In the genomic region with DNA sequence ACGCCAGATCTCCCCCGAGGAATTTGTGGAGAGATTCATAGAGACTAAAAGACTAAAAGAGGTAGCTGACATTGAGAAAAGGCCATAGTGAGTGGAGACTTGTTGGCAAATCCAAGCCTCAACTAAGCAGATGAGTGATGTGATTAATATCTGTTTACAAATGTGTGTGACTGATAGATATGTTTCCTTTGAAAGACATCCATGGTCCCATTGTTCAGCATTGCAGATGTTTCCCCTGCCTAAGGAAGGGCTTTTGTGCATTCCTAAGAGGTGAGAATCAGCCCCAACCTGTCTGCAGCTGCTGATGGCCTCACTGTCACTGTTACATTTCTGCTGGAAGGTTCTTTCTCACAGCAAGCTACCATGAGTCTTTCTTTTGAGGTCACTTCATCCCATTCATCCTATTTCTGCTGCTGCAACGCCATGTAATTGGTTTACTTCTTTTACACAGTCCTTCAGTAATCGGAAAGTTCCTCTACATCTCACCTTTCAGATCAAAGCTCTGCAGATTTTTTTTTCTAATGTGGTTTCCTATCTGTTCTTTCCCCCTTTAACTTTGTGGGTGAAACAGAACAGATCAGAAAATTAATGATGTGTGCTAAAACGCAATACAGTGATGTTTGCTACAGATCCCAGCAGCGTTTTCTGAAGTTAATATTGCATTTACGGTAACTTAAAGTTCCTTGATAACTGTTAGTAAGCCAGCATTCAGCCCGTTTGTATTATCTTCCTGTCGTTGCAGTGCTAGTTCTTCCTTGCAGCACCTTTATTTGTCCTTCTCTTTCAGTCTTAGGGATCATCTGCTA, we compare ENCODE assay signal across 16 mouse cellular contexts. TPM values are rescaled to one million over a fixed set of nuclear protein-coding genes. Genes with fewer than 3 reads are reported as not detected.
DNase-seq lines count a peak whose midpoint lies in the region; ATAC-seq and TF ChIP-seq lines count a peak whose summit lies in the region.
"Had no signal": no experiment of that assay in that cellular context is flagged by ENCODE, and none has a peak within 500 bp of the region (broad histone marks: within the 10 kb centered on the region; RNA-seq: fewer than 3 reads in every experiment).

No protein-coding gene starts in this region.

- TF ChIP-seq CTCF in lung, embryonic 14.5 days (IDR thresholded peaks at IDR 0.05; ENCODE audit: low read depth): no peak
- TF ChIP-seq CTCF in MEL (IDR thresholded peaks at IDR 0.05 in 2 of 3, conservative IDR thresholded peaks at IDR 0.05 in 1 of 3; ENCODE audit: control insufficient read depth in 1 of 3, insufficient read depth in 1 of 3, low read depth in 2 of 3, low read length in 3 of 3, poor library complexity in 1 of 3, severe bottlenecking in 1 of 3): no peak

- no peaks in the 10 kb centered on the region for H3K79me2 ChIP-seq in MEL (ENCODE audit: control insufficient read depth, insufficient read depth, low read length, poor library complexity)

- H3K4me1 ChIP-seq in lung, embryonic 14.5 days (ENCODE audit: insufficient read depth): no peaks in the 10 kb centered on the region
- H3K4me1 ChIP-seq in MEL (ENCODE audit: control insufficient read depth in 1 of 2, insufficient read depth in 2 of 2, low read length in 2 of 2): no peaks in the 10 kb centered on the region; a peak in 2 of 4 replicates

- no peak for TF ChIP-seq POLR2A in MEL (IDR thresholded peaks at IDR 0.05; ENCODE audit: control insufficient read depth in 1 of 2, insufficient read depth in 1 of 2, low read depth in 1 of 2, low read length in 2 of 2, poor library complexity in 1 of 2)

- no peak overlapping the region for H3K9ac ChIP-seq in lung, embryonic 14.5 days
- no peak overlapping the region for H3K9ac ChIP-seq in MEL (ENCODE audit: control insufficient read depth, low read depth, low read length, poor library complexity, severe bottlenecking)
- H3K9ac ChIP-seq: forebrain, embryonic 15.5 days; midbrain, embryonic 13.5 days had no signal

- H3K27me3 ChIP-seq in lung, embryonic 14.5 days (ENCODE audit: insufficient read depth, low read length): no peaks in the 10 kb centered on the region
- H3K27me3 ChIP-seq in MEL (ENCODE audit: control insufficient read depth in 1 of 2, insufficient read depth in 2 of 2, low read length in 2 of 2): no peaks in the 10 kb centered on the region
- H3K27me3 ChIP-seq: forebrain, embryonic 15.5 days; midbrain, embryonic 13.5 days had no signal

- H3K27ac ChIP-seq in lung, embryonic 14.5 days (ENCODE audit: low read depth): no peak overlapping the region
- no peak overlapping the region for H3K27ac ChIP-seq in MEL (ENCODE audit: control insufficient read depth, low read depth, low read length)
- H3K27ac ChIP-seq: forebrain, embryonic 15.5 days; midbrain, embryonic 13.5 days had no signal

- no peak overlapping the region for H3K4me2 ChIP-seq in lung, embryonic 14.5 days
- H3K4me2 ChIP-seq: forebrain, embryonic 15.5 days; midbrain, embryonic 13.5 days had no signal

- DNase-seq in lung, embryonic 14.5 days: peak; percentile 44
- DNase-seq in lung, postnatal 14 days: no peak
- DNase-seq in CD4-positive helper T cell, adult 2 months (ENCODE audit: low read depth, low spot score): peak; percentile 85
- no peak for DNase-seq in MEL (ENCODE audit: low read depth, low spot score)
- peak; percentile 19 for DNase-seq in lung, postnatal 36 days
- no peak for DNase-seq in layer of hippocampus, postnatal 25 days (ENCODE audit: extremely low spot score in 1 of 2, low spot score in 1 of 2)
- DNase-seq in gastrocnemius, postnatal 36 days: no peak
- DNase-seq: cerebellum, adult 11 months; gastrocnemius, postnatal 14 days; kidney, adult 11 months; kidney, postnatal 25 days; thymus, postnatal 14 days had no signal

- TF ChIP-seq EP300 in MEL (IDR thresholded peaks at IDR 0.05; ENCODE audit: low read depth in 1 of 2, low read length in 2 of 2): no peak

- 54% methylated on average over 9 of the region's 9 CpGs for WGBS in lung, embryonic 14.5 days

- TF ChIP-seq RAD21 in MEL (IDR thresholded peaks at IDR 0.05; ENCODE audit: low read depth, low read length): no peak

- H3K4me3 ChIP-seq in lung, embryonic 14.5 days (ENCODE audit: low read depth, low read length): no peak overlapping the region
- no peak overlapping the region for H3K4me3 ChIP-seq in MEL (ENCODE audit: control insufficient read depth in 1 of 2, insufficient read depth in 1 of 2, low read depth in 2 of 2, low read length in 2 of 2)
- H3K4me3 ChIP-seq: forebrain, embryonic 15.5 days; midbrain, embryonic 13.5 days had no signal

- no peak for ATAC-seq in lung, embryonic 14.5 days (ENCODE audit: insufficient read depth)
- ATAC-seq: forebrain, embryonic 15.5 days; midbrain, embryonic 13.5 days had no signal

- H3K36me3 ChIP-seq in lung, embryonic 14.5 days (ENCODE audit: insufficient read depth): no peaks in the 10 kb centered on the region
- H3K36me3 ChIP-seq in MEL (ENCODE audit: control insufficient read depth in 1 of 2, insufficient read depth in 2 of 2, low read length in 2 of 2): peaks cover 4 to 15% of the 10 kb centered on the region in 2 experiments; a peak in 3 of 4 replicates

- intact Hi-C loops in gastrocnemius, postnatal 36 days (cut with DNase I): no loop called here

- no peaks in the 10 kb centered on the region for H3K9me3 ChIP-seq in lung, embryonic 14.5 days (ENCODE audit: low read depth, low read length)
- H3K9me3 ChIP-seq in MEL (replicated peaks; ENCODE audit: insufficient read depth, low read length): no peaks in the 10 kb centered on the region
- H3K9me3 ChIP-seq: forebrain, embryonic 15.5 days; G1E; midbrain, embryonic 13.5 days had no signal

TF ChIP-seq in MEL, 35 proteins besides CTCF, POLR2A, EP300 and RAD21:
- no peak for TF ChIP-seq ELF1 (IDR thresholded peaks at IDR 0.05; ENCODE audit: low read depth, low read length)
- no peak for TF ChIP-seq BHLHE40 (IDR thresholded peaks at IDR 0.05; ENCODE audit: borderline replicate concordance, low read depth, low read length)
- TF ChIP-seq GABPA (IDR thresholded peaks at IDR 0.05; ENCODE audit: low read depth, low read length): no peak
- TF ChIP-seq RCOR1 (IDR thresholded peaks at IDR 0.05; ENCODE audit: low read depth, low read length): peak; percentile 68
- TF ChIP-seq E2F4 (IDR thresholded peaks at IDR 0.05; ENCODE audit: borderline replicate concordance, low read depth, low read length): no peak
- TF ChIP-seq ZNF384 (IDR thresholded peaks at IDR 0.05; ENCODE audit: low read depth, low read length): no peak

RNA-seq across cellular contexts. Expression of gene Chrm4, which starts 50.8 kb away (rescaled TPM):
- 0.22 and 0.33 TPM in 2 replicates for polyA plus RNA-seq in lung, embryonic 14.5 days (2014; fragmentation: Nextera tagmentation; extraction: Ambion mirVana)
- 23.9 and 29.0 TPM in 2 replicates for total RNA-seq in MEL (2012; rRNA removed)
- 10 to 100 TPM in 1 of 2 experiments, not detected in 1; 21.5 TPM for polyA plus RNA-seq in MEL (2012; ENCODE audit: insufficient read depth in 1 of 2, insufficient read length in 2 of 2, low read depth in 1 of 2, low replicate concordance in 2 of 2, missing spikeins in 1 of 2)
- total RNA-seq in layer of hippocampus, postnatal 25 days (2021): 10 to 100 TPM; 21.5 to 26.1 TPM
- not detected for total RNA-seq in gastrocnemius, postnatal 36 days (2021)
- total RNA-seq: gastrocnemius, postnatal 14 days had no signal
- polyA plus RNA-seq: G1E; heart, embryonic 14.5 days had no signal

RNA-seq across cellular contexts. Expression of gene Mdk, which starts 55.9 kb away (rescaled TPM):
- 1,044 and 1,097 TPM in 2 replicates for polyA plus RNA-seq in lung, embryonic 14.5 days (2014; fragmentation: Nextera tagmentation; extraction: Ambion mirVana)
- 0.19 and 0.59 TPM in 2 replicates for total RNA-seq in MEL (2012; rRNA removed)
- polyA plus RNA-seq in MEL (2012; ENCODE audit: insufficient read depth in 1 of 2, insufficient read length in 2 of 2, low read depth in 1 of 2, low replicate concordance in 2 of 2, missing spikeins in 1 of 2): 1 to 10 TPM in 1 of 2 experiments, not detected in 1; 3.4 TPM
- total RNA-seq in layer of hippocampus, postnatal 25 days (2021): 10 to 100 TPM; 25.5 to 33.2 TPM
- total RNA-seq in gastrocnemius, postnatal 36 days (2021): 1 to 10 TPM; 1.4 to 4.3 TPM

Comparison
In these comparisons a context has a peak if more than half of its experiments do, and no peak if none do; other contexts are left out.
1. DNase-seq: peak in lung, embryonic 14.5 days (single experiment), CD4-positive helper T cell, adult 2 months (single experiment) and lung, postnatal 36 days (single experiment); none in lung, postnatal 14 days (single experiment), MEL (single experiment), layer of hippocampus, postnatal 25 days (0 of 2) and gastrocnemius, postnatal 36 days (0 of 2).
2. RNA of gene Chrm4, which starts 50.8 kb away (total RNA-seq): 23.9 to 29.0 TPM in MEL and 21.5 to 26.1 TPM in layer of hippocampus, postnatal 25 days; not detected in gastrocnemius, postnatal 36 days; every median in the first group is over 10 times any median in the second.
3. RNA of gene Mdk, which starts 55.9 kb away (total RNA-seq): 25.5 to 33.2 TPM in layer of hippocampus, postnatal 25 days; 1.4 to 4.3 TPM in gastrocnemius, postnatal 36 days and 0.19 to 0.59 TPM in MEL; every median in the first group is over 4 times any median in the second.